Mouse (Mus musculus): Measurements from ENCODE around the gene Dpep2nb.

Gene Dpep2nb

DNA sequence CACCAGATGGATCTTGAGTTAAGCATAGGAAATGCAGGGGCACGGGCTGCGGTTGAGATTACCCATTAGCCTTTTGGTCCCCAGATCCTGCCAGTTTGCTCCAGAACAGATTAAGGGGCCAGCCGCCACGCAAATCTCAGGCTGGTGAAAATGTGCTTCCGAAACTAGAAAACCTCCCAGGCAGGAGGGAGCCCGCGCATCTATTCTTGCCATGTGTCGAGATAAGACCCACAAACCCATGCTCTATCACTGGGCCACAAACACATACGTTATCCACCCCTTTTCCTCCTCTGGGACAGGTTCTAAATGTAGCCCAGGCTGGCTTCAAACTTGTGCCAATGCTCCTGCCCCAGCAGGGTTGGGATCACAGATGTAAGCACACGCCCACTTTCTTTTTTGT, 44.2 kb downstream of the Dpep2nb start:
- DNase-seq (ENCODE audit: low spot score in 2 of 2): no peak

GRCm38 (mm10) chr8:105961101-105961500, 44.7 kb downstream of the Dpep2nb start:
- DNase-seq (ENCODE audit: low spot score in 2 of 2): no peak

- DNase-seq (ENCODE audit: low spot score in 2 of 2): no peak
Observed at GRCm38 (mm10) chr8:105959350-105959749, 46.4 kb downstream of the Dpep2nb start.

DNA sequence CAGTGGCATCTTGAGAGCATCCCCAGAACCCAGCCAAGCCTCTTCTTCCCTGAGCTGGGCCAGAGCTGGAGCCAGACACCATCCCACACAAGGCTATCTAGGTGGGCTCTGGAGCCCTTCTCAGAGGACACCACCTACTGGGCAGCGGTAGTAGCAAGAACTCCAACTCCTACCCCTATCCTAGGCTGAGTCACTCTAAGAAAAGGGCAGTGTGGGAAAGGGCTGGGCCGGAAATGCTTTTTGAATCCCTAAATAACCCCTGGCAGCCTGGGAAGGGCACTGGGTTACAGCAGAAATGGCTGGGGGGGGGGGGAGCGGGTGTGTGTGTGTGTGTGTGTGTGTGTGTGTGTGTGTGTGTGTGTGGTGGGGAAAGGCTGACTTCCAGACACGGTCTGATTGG, 48.0 kb downstream of the Dpep2nb start:
- no peak for DNase-seq (ENCODE audit: low spot score in 2 of 2)

DNA sequence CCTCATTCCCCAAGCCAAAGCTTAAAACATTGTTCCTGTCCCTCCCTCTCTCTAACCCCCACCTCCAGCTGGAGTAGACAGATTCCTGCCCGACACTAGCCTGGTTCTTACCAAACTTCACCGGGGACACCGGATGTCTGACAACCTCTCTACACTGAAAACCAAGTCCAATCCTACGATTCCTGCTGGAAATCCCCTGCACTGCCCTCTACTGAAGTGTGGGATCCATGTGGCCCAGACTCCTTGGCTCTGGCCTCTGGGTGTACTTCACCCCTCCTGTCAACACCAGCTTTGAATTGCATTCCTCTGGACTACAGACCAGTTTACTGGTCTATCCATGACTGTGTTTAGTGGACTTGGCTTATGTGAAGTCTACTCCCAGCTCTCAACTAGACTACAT, 49.2 kb downstream of the Dpep2nb start:
- DNase-seq (ENCODE audit: low spot score in 2 of 2): no peak

DNA sequence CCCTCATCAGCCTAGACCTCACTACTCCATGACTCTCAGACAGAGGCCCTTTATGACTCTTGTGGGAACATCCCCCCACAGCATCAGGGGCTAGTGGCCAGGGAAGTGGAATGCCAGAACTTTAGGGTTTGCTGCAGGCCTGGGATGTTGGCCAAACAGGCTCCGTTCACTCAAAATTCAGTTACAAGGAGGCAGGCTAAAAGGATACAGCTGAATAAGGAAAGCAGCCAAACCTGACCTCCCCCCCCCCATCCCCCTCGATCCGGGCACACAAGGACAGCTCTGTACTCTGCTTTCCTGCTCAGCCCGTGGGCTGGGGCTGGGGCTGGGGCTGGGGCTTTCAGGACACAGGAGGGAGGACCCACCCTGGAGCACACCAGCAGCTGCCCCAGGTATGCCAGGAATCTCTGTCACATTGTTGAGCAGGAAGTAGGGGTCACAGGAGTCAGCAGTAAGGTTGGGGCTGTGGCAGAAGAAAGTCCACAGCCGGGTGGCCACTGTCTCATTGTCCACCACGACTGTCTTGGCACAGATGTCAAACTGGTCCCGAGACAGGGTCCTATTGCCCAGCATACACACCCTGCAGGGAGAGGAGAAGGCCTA, 54.6 kb downstream of the Dpep2nb start:
- DNase-seq (ENCODE audit: low spot score in 2 of 2): no peak

GRCm38 (mm10) chr8:105949350-105949749, 56.4 kb downstream of the Dpep2nb start:
- DNase-seq (ENCODE audit: low spot score in 2 of 2): no peak
